Mouse (Mus musculus) ES-E14 (cell line): ENCODE results near the gene Igf2bp3. TPM values are rescaled to one million over a fixed set of nuclear protein-coding genes. Genes with fewer than 3 reads are reported as not detected.

ENCODE experiments used
- DNase-seq: peaks from one replicate; pipeline ENCODE4 v3.0.0-alpha.2; 2013; ENCODE audit warnings: low read depth, low spot score
- H3K27ac ChIP-seq: 2 replicates; pipeline ENCODE4 v1.5.1; 2012; ENCODE audit warnings: low read depth, mild to moderate bottlenecking, low read length, moderate library complexity, mixed read lengths; ENCODE audit not compliant: poor library complexity, insufficient read depth, severe bottlenecking
- H3K36me3 ChIP-seq: 2 replicates; pipeline ENCODE4 v1.6.1; 2012; ENCODE audit warnings: mild to moderate bottlenecking, low read length, moderate library complexity, mixed read lengths; ENCODE audit not compliant: control insufficient read depth, poor library complexity, insufficient read depth, severe bottlenecking
- H3K4me1 ChIP-seq, 2 experiments: fragments of 150-350 bp in 1 of 2; sonication (generic) in 1 of 2; 2 replicates each; pipeline ENCODE4 v1.6.1; 2012; ENCODE audit warnings: low read length in 2 of 2, mild to moderate bottlenecking in 1 of 2, mixed read lengths in 1 of 2; ENCODE audit not compliant: control insufficient read depth in 2 of 2, insufficient read depth in 2 of 2, poor library complexity in 1 of 2
- H3K4me3 ChIP-seq, 2 experiments: fragments of 150-350 bp in 1 of 2; sonication (generic) in 1 of 2; 2 replicates each; pipeline ENCODE4 v1.5.1; 2012; ENCODE audit warnings: low read length in 2 of 2, low read depth in 1 of 2, mild to moderate bottlenecking in 1 of 2, mixed read lengths in 1 of 2; ENCODE audit not compliant: insufficient read depth in 1 of 2, poor library complexity in 1 of 2, severe bottlenecking in 1 of 2
- H3K9ac ChIP-seq: 2 replicates; pipeline ENCODE4 v1.6.1; 2012; ENCODE audit warnings: low read depth, mild to moderate bottlenecking, low read length, mixed read lengths; ENCODE audit not compliant: poor library complexity, insufficient read depth, severe bottlenecking
- H3K9me3 ChIP-seq: fragments of 150-350 bp; sonication (generic); 2 replicates; pipeline ENCODE4 v1.6.1; 2012; ENCODE audit warnings: low read depth, mild to moderate bottlenecking, low read length; ENCODE audit not compliant: control insufficient read depth, insufficient read depth
- CHD2 ChIP-seq: IDR thresholded peaks from 2 replicates; pipeline ENCODE4 v1.6.1; 2014; ENCODE audit warnings: mild to moderate bottlenecking, low read depth, low read length, inconsistent platforms
- HCFC1 ChIP-seq: IDR thresholded peaks from 2 replicates; pipeline ENCODE4 v1.6.1; 2012; ENCODE audit warnings: low read length, inconsistent platforms, borderline replicate concordance; ENCODE audit not compliant: insufficient read depth
- MAFK ChIP-seq: IDR thresholded peaks from 2 replicates; pipeline ENCODE4 v1.6.1; 2014; ENCODE audit warnings: mild to moderate bottlenecking, low read depth, low read length, inconsistent platforms; ENCODE audit not compliant: insufficient read depth
- ZC3H11A ChIP-seq: IDR thresholded peaks from 2 replicates; pipeline ENCODE4 v1.6.1; 2012; ENCODE audit warnings: low read depth, mild to moderate bottlenecking, inconsistent platforms, low read length, borderline replicate concordance
- ZNF384 ChIP-seq: IDR thresholded peaks from 2 replicates; pipeline ENCODE4 v1.6.1; 2012; ENCODE audit warnings: low read depth, low read length, inconsistent platforms
- in situ Hi-C, 2 experiments: fragments of 600-800 bp; cut with MboI; formaldehyde crosslinking; loops; one replicate each; pipeline ENCODE4 v1.15.1; 2025; ENCODE audit warnings: low sequenced_read_pairs in 2 of 2, inconsistent platforms in 1 of 2; ENCODE audit not compliant: unreplicated experiment in 2 of 2
- total RNA-seq: library from RNA; depleted of rRNA; stranded (reverse); fragments of 300-350 nt; gene quantifications from 2 replicates; pipeline ENCODE4 v1.2.3, GENCODE M21; 2012

Gene Igf2bp3
- total RNA-seq, 1 experiment, result 32.8 TPM

DNA sequence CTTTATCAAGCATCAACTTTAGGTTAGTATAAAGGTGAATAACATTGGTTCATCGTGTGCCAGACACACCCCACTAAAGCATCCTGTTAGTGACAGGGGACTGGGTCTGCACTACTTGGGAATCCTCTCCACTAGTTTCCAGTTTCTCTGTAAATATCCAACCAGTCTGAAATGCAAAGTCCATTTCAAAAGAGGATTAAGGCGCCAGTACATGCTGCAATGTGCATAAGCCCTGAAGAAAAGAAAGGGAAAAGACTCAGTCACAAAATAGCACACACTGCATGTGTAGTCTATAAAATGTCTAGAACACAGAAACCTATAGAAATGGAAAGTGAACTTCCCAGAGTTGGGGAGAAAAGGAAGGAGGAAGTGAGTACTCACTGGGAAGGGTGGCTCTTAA is 68.3 kb downstream of the Igf2bp3 start:
- H3K9me3 ChIP-seq, result no peaks in the 10 kb centered on the region
- H3K36me3 ChIP-seq, result no peaks in the 10 kb centered on the region
- no peak overlapping the region for H3K4me3 ChIP-seq
- H3K27ac ChIP-seq, result no peak overlapping the region
- no peak overlapping the region for H3K9ac ChIP-seq
- no peak for TF ChIP-seq MAFK
- no peak for TF ChIP-seq ZNF384
- TF ChIP-seq HCFC1, result no peak
- TF ChIP-seq ZC3H11A, result no peak
- TF ChIP-seq CHD2, result no peak
- in situ Hi-C loops, result no loop called here
- 0 out of 4 replicates have a peak, but pooled peaks cover 0 to 3% of the 10 kb centered on the region in 2 experiments for H3K4me1 ChIP-seq
- no peak for DNase-seq

DNA sequence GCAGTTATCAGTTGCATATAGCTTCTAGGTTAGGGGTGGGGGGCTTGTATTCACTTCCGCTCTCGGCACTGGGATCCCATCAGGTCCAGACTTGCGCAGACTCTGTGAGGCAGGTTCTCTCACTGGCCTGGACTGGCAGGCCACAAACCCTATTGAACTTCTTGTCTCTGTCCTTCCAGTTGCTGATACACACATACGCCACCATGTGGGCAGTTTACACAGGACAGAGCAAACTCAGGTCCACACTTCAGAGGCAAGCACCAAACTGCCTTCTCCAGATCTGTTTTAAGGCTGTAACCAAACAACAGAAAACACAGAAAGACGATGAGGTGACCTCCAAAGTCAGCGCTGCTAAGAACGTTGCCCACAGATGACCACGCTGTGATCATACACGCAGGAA is 72.3 kb downstream of the Igf2bp3 start:
- Histone ChIP-seq H3K27ac (no peak overlapping the region), H3K36me3 (peaks cover 2% of the 10 kb centered on the region; the same call in 1 of the 2 replicates), H3K4me3 (no peak overlapping the region), H3K4me1 (peaks cover 0 to 6% of the 10 kb centered on the region in 2 experiments; a peak in 2 of 4 replicates), H3K9me3 (no peaks in the 10 kb centered on the region), H3K9ac (no peak overlapping the region)
- no peak for TF ChIP-seq HCFC1
- no peak for TF ChIP-seq ZC3H11A
- no peak for TF ChIP-seq MAFK
- TF ChIP-seq ZNF384, result no peak
- TF ChIP-seq CHD2, result no peak
- DNase-seq, result no peak
- in situ Hi-C loops, result no loop called here

DNA sequence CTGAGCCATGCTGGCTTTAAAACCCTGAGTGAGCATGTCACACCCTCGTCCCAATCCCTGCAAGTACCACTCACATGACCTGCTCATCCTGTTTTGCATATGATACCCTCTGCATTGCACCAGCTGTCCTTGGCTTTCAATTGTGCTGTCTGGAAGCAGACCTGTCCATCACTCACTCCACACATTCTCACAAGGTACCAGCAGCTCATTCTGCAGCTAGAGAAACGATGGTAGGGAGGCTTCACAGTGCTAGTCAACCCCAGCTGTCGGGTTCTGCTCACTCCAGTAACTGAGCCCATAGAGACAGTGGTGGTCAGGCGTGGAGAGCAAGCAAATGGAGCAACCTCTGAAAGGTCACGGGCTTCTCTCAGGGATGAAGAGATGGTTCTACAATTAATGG is 73.6 kb downstream of the Igf2bp3 start:
- no peak overlapping the region for H3K4me3 ChIP-seq
- H3K9me3 ChIP-seq, result no peaks in the 10 kb centered on the region
- no peak for TF ChIP-seq CHD2
- no peak for TF ChIP-seq ZNF384
- TF ChIP-seq MAFK, result no peak
- H3K4me1 ChIP-seq, result peaks cover 0 to 6% of the 10 kb centered on the region in 2 experiments; a peak in 2 of 4 replicates
- H3K9ac ChIP-seq, result no peak overlapping the region
- H3K36me3 ChIP-seq, result peaks cover 2% of the 10 kb centered on the region; the same call in 1 of the 2 replicates
- no peak overlapping the region for H3K27ac ChIP-seq
- in situ Hi-C loops, result no loop called here
- DNase-seq, result no peak

DNA sequence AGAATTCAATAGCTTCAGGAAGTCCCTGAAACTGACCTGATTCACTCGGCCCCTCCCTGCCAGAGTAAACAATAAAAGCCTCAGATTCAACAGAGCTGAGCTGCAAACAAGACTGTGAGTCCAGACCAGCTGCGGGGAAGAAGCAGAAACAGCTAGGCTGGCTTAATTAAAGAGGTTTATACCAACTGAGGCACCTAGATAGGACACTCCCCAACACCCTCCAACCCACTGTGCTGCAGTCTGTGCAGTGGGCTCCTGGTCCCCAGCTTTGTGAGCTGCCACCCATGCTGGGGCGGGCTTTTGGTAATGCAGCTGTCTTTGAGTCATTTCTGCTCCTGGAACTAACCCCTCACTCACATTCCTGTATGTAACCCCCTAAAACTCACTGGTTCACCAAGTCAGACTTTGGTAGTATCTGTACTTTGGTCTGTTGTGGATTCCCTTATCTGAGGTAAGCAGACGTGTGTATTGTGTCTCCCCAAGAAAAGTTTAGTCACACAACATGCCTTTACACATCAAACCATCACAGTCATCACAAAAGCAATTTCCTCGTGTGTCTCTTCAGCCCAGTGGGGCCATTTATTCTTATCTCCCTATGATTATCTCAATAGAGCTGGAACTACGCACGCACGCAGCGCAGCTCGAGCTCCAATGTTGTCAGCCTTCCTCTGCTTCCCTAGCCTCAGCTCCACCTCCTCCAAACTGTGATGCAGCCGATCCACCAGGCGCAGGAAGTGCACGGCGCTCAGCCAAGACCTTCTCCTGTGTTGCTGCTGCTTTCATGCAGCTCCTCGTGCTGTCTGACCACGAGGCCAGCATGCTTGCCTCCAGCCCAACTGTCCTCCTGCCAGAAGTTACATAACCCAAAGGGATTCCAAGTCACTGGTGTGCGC is 76.4 kb downstream of the Igf2bp3 start:
- Histone ChIP-seq H3K9ac (no peak overlapping the region), H3K4me1 (peaks cover 0 to 6% of the 10 kb centered on the region in 2 experiments; a peak in 2 of 4 replicates), H3K9me3 (no peaks in the 10 kb centered on the region), H3K4me3 (no peak overlapping the region), H3K36me3 (peaks cover 2% of the 10 kb centered on the region; the same call in 1 of the 2 replicates), H3K27ac (no peak overlapping the region)
- no peak for DNase-seq
- TF ChIP-seq ZNF384, result no peak
- TF ChIP-seq MAFK, result no peak
- TF ChIP-seq CHD2, result no peak
- TF ChIP-seq HCFC1, result no peak
- no peak for TF ChIP-seq ZC3H11A
- in situ Hi-C loops, result no loop called here

DNA sequence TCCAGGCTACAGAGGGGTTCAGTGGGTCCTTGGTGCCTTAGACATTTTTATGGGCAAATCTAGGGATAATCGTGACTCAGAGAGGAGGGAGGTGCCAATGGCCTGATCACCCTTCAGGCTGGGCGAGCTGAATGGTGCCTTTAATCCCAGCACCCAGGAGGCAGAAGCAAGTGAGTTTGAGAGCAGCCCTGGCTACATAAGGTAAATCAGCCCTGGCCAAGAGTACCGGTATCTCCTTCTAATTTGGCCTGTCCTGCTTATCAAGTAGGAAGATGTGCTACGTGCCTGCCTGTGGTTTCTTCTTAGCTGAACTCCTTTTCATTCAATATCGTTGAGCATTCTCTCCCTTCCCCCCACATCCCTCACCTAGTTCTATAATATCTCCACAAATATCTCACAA is 78.0 kb downstream of the Igf2bp3 start:
- H3K27ac ChIP-seq, result no peak overlapping the region
- peaks cover 4 to 13% of the 10 kb centered on the region in 2 experiments; a peak in 2 of 4 replicates for H3K4me1 ChIP-seq
- peaks cover 2% of the 10 kb centered on the region; the same call in 1 of the 2 replicates for H3K36me3 ChIP-seq
- no peak overlapping the region for H3K4me3 ChIP-seq
- no peaks in the 10 kb centered on the region for H3K9me3 ChIP-seq
- no peak overlapping the region for H3K9ac ChIP-seq
- in situ Hi-C loops, result no loop called here
- DNase-seq, result no peak
- TF ChIP-seq ZNF384 (no peak), CHD2 (no peak), HCFC1 (no peak), ZC3H11A (no peak), MAFK (no peak)
